Mouse (Mus musculus): ENCODE measurements at regions not wholly inside any gene's neighbourhood (a gene's known extent, or its start where the extent isn't known, plus 50 kb on each side); places are given as distances from the start of the nearest gene placed in this dataset.

GRCm38 (mm10) chr12:113826377-113826776, 282.7 kb downstream of the Adam6a start:
- DNase-seq = peak; percentile 24
- peak; percentile 33; the same call in 1 of the 2 replicates for TF ChIP-seq CTCF (IDR thresholded peaks at IDR 0.05; ENCODE audit: low read depth)
- TF ChIP-seq EP300 (IDR thresholded peaks at IDR 0.05; ENCODE audit: low read depth) = no peak

GRCm38 (mm10) chr12:113858893-113859292, 315.2 kb downstream of the Adam6a start:
- WGBS (ENCODE audit: insufficient replicate concordance) = 36% methylated on average over 4 of the region's 4 CpGs
- Histone ChIP-seq H3K4me2 (ENCODE audit: low read depth, low read length) (no peak overlapping the region), H3K27me3 (ENCODE audit: insufficient read depth, low read length) (no peaks in the 10 kb centered on the region), H3K9me3 (ENCODE audit: low read length) (no peaks in the 10 kb centered on the region; the same call in 1 of the 2 replicates), H3K9ac (replicated peaks) (no peak overlapping the region), H3K27ac (ENCODE audit: low read depth) (no peak overlapping the region), H3K36me3 (replicated peaks; ENCODE audit: insufficient read depth, low read length) (no peaks in the 10 kb centered on the region), H3K4me3 (ENCODE audit: low read depth, low read length) (no peak overlapping the region), H3K4me1 (ENCODE audit: insufficient read depth) (no peaks in the 10 kb centered on the region)
- peak; percentile 55 for TF ChIP-seq CTCF (IDR thresholded peaks at IDR 0.05; ENCODE audit: low read depth)
- TF ChIP-seq EP300 (IDR thresholded peaks at IDR 0.05; ENCODE audit: low read depth) = no peak
- no peak for ATAC-seq
- DNase-seq = peak; percentile 35

More at GRCm38 (mm10) chr12:113826377-113826776, 282.7 kb downstream of the Adam6a start:
- Histone ChIP-seq H3K9me3 (ENCODE audit: low read length) (no peaks in the 10 kb centered on the region), H3K4me2 (ENCODE audit: low read depth, low read length) (no peak overlapping the region), H3K9ac (replicated peaks) (no peak overlapping the region), H3K4me1 (ENCODE audit: insufficient read depth) (no peaks in the 10 kb centered on the region), H3K4me3 (ENCODE audit: low read depth, low read length) (no peak overlapping the region), H3K27ac (ENCODE audit: low read depth) (no peak overlapping the region), H3K36me3 (replicated peaks; ENCODE audit: insufficient read depth, low read length) (no peaks in the 10 kb centered on the region), H3K27me3 (ENCODE audit: insufficient read depth, low read length) (no peaks in the 10 kb centered on the region)
- WGBS (ENCODE audit: insufficient replicate concordance) = 48% methylated on average over 5 of the region's 5 CpGs
- no peak for ATAC-seq

- ATAC-seq (no peak), DNase-seq (peak; percentile 22)
- Histone ChIP-seq H3K4me2 (ENCODE audit: low read depth, low read length) (no peak overlapping the region), H3K9ac (replicated peaks) (no peak overlapping the region), H3K27ac (ENCODE audit: low read depth) (no peak overlapping the region), H3K4me1 (ENCODE audit: insufficient read depth) (no peaks in the 10 kb centered on the region), H3K27me3 (ENCODE audit: insufficient read depth, low read length) (no peaks in the 10 kb centered on the region), H3K36me3 (replicated peaks; ENCODE audit: insufficient read depth, low read length) (no peaks in the 10 kb centered on the region), H3K9me3 (ENCODE audit: low read length) (no peaks in the 10 kb centered on the region), H3K4me3 (ENCODE audit: low read depth, low read length) (no peak overlapping the region)
- WGBS (ENCODE audit: insufficient replicate concordance) = 13% methylated on average over 2 of the region's 2 CpGs
- TF ChIP-seq EP300 (IDR thresholded peaks at IDR 0.05; ENCODE audit: low read depth) (no peak), CTCF (IDR thresholded peaks at IDR 0.05; ENCODE audit: low read depth) (peak; percentile 41)
These were observed 335.1 kb downstream of the Adam6a start for GRCm38 (mm10) chr12:113878826-113879225.

GRCm38 (mm10) chr12:113896152-113896551, 352.4 kb downstream of the Adam6a start:
- 27% methylated on average over 4 of the region's 4 CpGs for WGBS (ENCODE audit: insufficient replicate concordance)
- Histone ChIP-seq H3K9me3 (ENCODE audit: low read length) (no peaks in the 10 kb centered on the region), H3K4me3 (ENCODE audit: low read depth, low read length) (no peak overlapping the region), H3K36me3 (replicated peaks; ENCODE audit: insufficient read depth, low read length) (no peaks in the 10 kb centered on the region), H3K4me2 (ENCODE audit: low read depth, low read length) (no peak overlapping the region), H3K9ac (replicated peaks) (no peak overlapping the region), H3K27ac (ENCODE audit: low read depth) (no peak overlapping the region), H3K27me3 (ENCODE audit: insufficient read depth, low read length) (no peaks in the 10 kb centered on the region), H3K4me1 (ENCODE audit: insufficient read depth) (no peaks in the 10 kb centered on the region)
- DNase-seq = no peak
- TF ChIP-seq CTCF (IDR thresholded peaks at IDR 0.05; ENCODE audit: low read depth) (peak; percentile 26), EP300 (IDR thresholded peaks at IDR 0.05; ENCODE audit: low read depth) (no peak)
- no peak for ATAC-seq

GRCm38 (mm10) chr12:113906459-113906858, 362.8 kb downstream of the Adam6a start:
- ATAC-seq = no peak
- no peak overlapping the region for H3K27ac ChIP-seq (ENCODE audit: low read depth)
- H3K4me1 ChIP-seq (ENCODE audit: insufficient read depth) = no peaks in the 10 kb centered on the region
- no peak for DNase-seq
- no peak overlapping the region for H3K4me2 ChIP-seq (ENCODE audit: low read depth, low read length)
- TF ChIP-seq EP300 (IDR thresholded peaks at IDR 0.05; ENCODE audit: low read depth) (no peak), CTCF (IDR thresholded peaks at IDR 0.05; ENCODE audit: low read depth) (no peak)
- no peaks in the 10 kb centered on the region for H3K9me3 ChIP-seq (ENCODE audit: low read length)
- no peaks in the 10 kb centered on the region for H3K27me3 ChIP-seq (ENCODE audit: insufficient read depth, low read length)
- H3K4me3 ChIP-seq (ENCODE audit: low read depth, low read length) = no peak overlapping the region
- H3K36me3 ChIP-seq (replicated peaks; ENCODE audit: insufficient read depth, low read length) = no peaks in the 10 kb centered on the region
- H3K9ac ChIP-seq (replicated peaks) = no peak overlapping the region

GRCm38 (mm10) chr12:113907751-113908150, 364.0 kb downstream of the Adam6a start:
- no peak overlapping the region for H3K9ac ChIP-seq (replicated peaks)
- no peak for TF ChIP-seq CTCF (IDR thresholded peaks at IDR 0.05; ENCODE audit: low read depth)
- no peak for TF ChIP-seq EP300 (IDR thresholded peaks at IDR 0.05; ENCODE audit: low read depth)

GRCm38 (mm10) chr12:113911770-113912169, 368.1 kb downstream of the Adam6a start:
- no peaks in the 10 kb centered on the region for H3K9me3 ChIP-seq (ENCODE audit: low read length)
- H3K4me1 ChIP-seq (ENCODE audit: insufficient read depth) = no peaks in the 10 kb centered on the region
- H3K4me2 ChIP-seq (ENCODE audit: low read depth, low read length) = no peak overlapping the region
- 38% methylated on average over 3 of the region's 3 CpGs for WGBS (ENCODE audit: insufficient replicate concordance)
- TF ChIP-seq EP300 (IDR thresholded peaks at IDR 0.05; ENCODE audit: low read depth) (no peak), CTCF (IDR thresholded peaks at IDR 0.05; ENCODE audit: low read depth) (peak; percentile 41)
- H3K36me3 ChIP-seq (replicated peaks; ENCODE audit: insufficient read depth, low read length) = no peaks in the 10 kb centered on the region
- H3K27me3 ChIP-seq (ENCODE audit: insufficient read depth, low read length) = no peaks in the 10 kb centered on the region
- no peak for ATAC-seq
- no peak overlapping the region for H3K4me3 ChIP-seq (ENCODE audit: low read depth, low read length)
- H3K27ac ChIP-seq (ENCODE audit: low read depth) = no peak overlapping the region
- DNase-seq = no peak
- no peak overlapping the region for H3K9ac ChIP-seq (replicated peaks)

More at GRCm38 (mm10) chr12:113907751-113908150, 364.0 kb downstream of the Adam6a start:
- H3K36me3 ChIP-seq (replicated peaks; ENCODE audit: insufficient read depth, low read length) = no peaks in the 10 kb centered on the region
- no peak for ATAC-seq
- no peak overlapping the region for H3K27ac ChIP-seq (ENCODE audit: low read depth)
- no peak overlapping the region for H3K4me3 ChIP-seq (ENCODE audit: low read depth, low read length)
- no peak overlapping the region for H3K4me2 ChIP-seq (ENCODE audit: low read depth, low read length)
- H3K27me3 ChIP-seq (ENCODE audit: insufficient read depth, low read length) = no peaks in the 10 kb centered on the region
- no peaks in the 10 kb centered on the region for H3K4me1 ChIP-seq (ENCODE audit: insufficient read depth)
- no peaks in the 10 kb centered on the region for H3K9me3 ChIP-seq (ENCODE audit: low read length)
- WGBS (ENCODE audit: insufficient replicate concordance) = 67% methylated on average over 1 of the region's 1 CpGs
- DNase-seq = no peak
